Mouse (Mus musculus) G1E (cell line): ENCODE measurements around the gene Taf8.

Experiments used
- CTCF ChIP-seq: IDR thresholded peaks from 2 replicates; pipeline ENCODE4 v1.5.1; 2012; ENCODE audit warnings: low read depth, low read length, inconsistent platforms, mixed read lengths
- GATA2 ChIP-seq: IDR thresholded peaks from 2 replicates; pipeline ENCODE4 v1.6.1; 2012; ENCODE audit warnings: low read depth, low read length, inconsistent platforms, borderline replicate concordance

GRCm38 (mm10) chr17:47484993-47485392, 17.1 kb downstream of the Taf8 start:
- TF ChIP-seq CTCF = no peak
- no peak for TF ChIP-seq GATA2
